In genomic region chr14:103512802-103513472, GRCm38 (mm10) we compare ENCODE assay signal across 8 mouse cellular contexts. TPM values are rescaled to one million over a fixed set of nuclear protein-coding genes. Genes with fewer than 3 reads are reported as not detected.
DNase-seq lines count a peak whose midpoint lies in the region; ATAC-seq and TF ChIP-seq lines count a peak whose summit lies in the region.
"Had no signal": no experiment of that assay in that cellular context is flagged by ENCODE, and none has a peak within 500 bp of the region (broad histone marks: within the 10 kb centered on the region; RNA-seq: fewer than 3 reads in every experiment).

Scel (plus strand) TSS chr14:103513342.

- no peaks in the 10 kb centered on the region for H3K36me3 ChIP-seq in neural tube, embryonic 12.5 days
- H3K36me3 ChIP-seq in forebrain, embryonic 15.5 days, result no peaks in the 10 kb centered on the region
- no peaks in the 10 kb centered on the region for H3K36me3 ChIP-seq in kidney, embryonic 16.5 days (ENCODE audit: insufficient read depth, low read length)
- H3K36me3 ChIP-seq in midbrain, embryonic 12.5 days, result no peaks in the 10 kb centered on the region

- H3K27me3 ChIP-seq in neural tube, embryonic 12.5 days (replicated peaks), result no peaks in the 10 kb centered on the region
- H3K27me3 ChIP-seq in forebrain, embryonic 15.5 days, result no peaks in the 10 kb centered on the region
- H3K27me3 ChIP-seq in kidney, embryonic 16.5 days (ENCODE audit: insufficient read depth, low read length), result no peaks in the 10 kb centered on the region
- no peaks in the 10 kb centered on the region for H3K27me3 ChIP-seq in midbrain, embryonic 12.5 days
- no peaks in the 10 kb centered on the region for H3K27me3 ChIP-seq in cerebellum, adult 2 months (ENCODE audit: control insufficient read depth, insufficient read depth, low read length)
- H3K27me3 ChIP-seq: megakaryocyte, embryonic 14.5 days had no signal

- 24% methylated on average over 14 of the region's 14 CpGs for WGBS in neural tube, embryonic 12.5 days
- WGBS in forebrain, embryonic 15.5 days, result 11% methylated on average over 14 of the region's 14 CpGs
- 17% methylated on average over 14 of the region's 14 CpGs for WGBS in kidney, embryonic 16.5 days
- WGBS in midbrain, embryonic 12.5 days, result 19% methylated on average over 14 of the region's 14 CpGs
- 19% methylated on average over 14 of the region's 14 CpGs for WGBS in cerebellum, adult 2 months

- no peak for TF ChIP-seq CTCF in cerebellum, adult 2 months (IDR thresholded peaks at IDR 0.05; ENCODE audit: borderline replicate concordance, insufficient read depth, low read depth, low read length)

- H3K9ac ChIP-seq in neural tube, embryonic 12.5 days, result no peak within 1 kb of the TSS
- H3K9ac ChIP-seq in forebrain, embryonic 15.5 days (replicated peaks), result no peak within 1 kb of the TSS
- H3K9ac ChIP-seq in kidney, embryonic 16.5 days (replicated peaks; ENCODE audit: low read length), result no peak within 1 kb of the TSS
- no peak within 1 kb of the TSS for H3K9ac ChIP-seq in midbrain, embryonic 12.5 days (replicated peaks)

- peak within 1 kb of the TSS; percentile 21 for H3K4me2 ChIP-seq in neural tube, embryonic 12.5 days (replicated peaks)
- peak within 1 kb of the TSS; percentile 14; the same call in 1 of the 2 replicates for H3K4me2 ChIP-seq in forebrain, embryonic 15.5 days (replicated peaks)
- H3K4me2 ChIP-seq in kidney, embryonic 16.5 days (replicated peaks; ENCODE audit: low read depth, low read length), result peak within 1 kb of the TSS; percentile 39
- H3K4me2 ChIP-seq in midbrain, embryonic 12.5 days (replicated peaks), result peak within 1 kb of the TSS; percentile 31

- no peak for DNase-seq in neural tube, embryonic 10.5 days (ENCODE audit: extremely low spot score, low spot score)
- no peak for DNase-seq in thymus, postnatal 4 days
- no peak for DNase-seq in cerebellum, adult 2 months

- no peak for TF ChIP-seq POLR2A in cerebellum, adult 2 months (IDR thresholded peaks at IDR 0.05; ENCODE audit: borderline replicate concordance, insufficient read depth, low read length)

- no peak within 1 kb of the TSS for H3K4me3 ChIP-seq in neural tube, embryonic 12.5 days
- no peak within 1 kb of the TSS for H3K4me3 ChIP-seq in forebrain, embryonic 15.5 days
- peak within 1 kb of the TSS; percentile 12; the same call in 1 of the 2 replicates for H3K4me3 ChIP-seq in kidney, embryonic 16.5 days (ENCODE audit: low read length)
- no peak within 1 kb of the TSS for H3K4me3 ChIP-seq in midbrain, embryonic 12.5 days
- no peak within 1 kb of the TSS for H3K4me3 ChIP-seq in cerebellum, adult 2 months (replicated peaks; ENCODE audit: insufficient read depth, low read depth, low read length)
- H3K4me3 ChIP-seq: megakaryocyte, embryonic 14.5 days had no signal

- ATAC-seq in neural tube, embryonic 12.5 days (ENCODE audit: low FRiP score, low read depth), result no peak
- ATAC-seq in forebrain, embryonic 15.5 days (replicated peaks), result no peak; the same call in 1 of the 2 replicates
- peak; percentile 96 for ATAC-seq in kidney, embryonic 16.5 days (ENCODE audit: low FRiP score, low TSS enrichment)
- ATAC-seq in midbrain, embryonic 12.5 days (ENCODE audit: low FRiP score, low read depth), result no peak; the same call in 1 of the 2 replicates

- H3K4me1 ChIP-seq in neural tube, embryonic 12.5 days, result no peaks in the 10 kb centered on the region
- peaks cover 6% of the 10 kb centered on the region; the same call in 1 of the 2 replicates for H3K4me1 ChIP-seq in forebrain, embryonic 15.5 days
- peaks cover 11% of the 10 kb centered on the region for H3K4me1 ChIP-seq in kidney, embryonic 16.5 days (ENCODE audit: insufficient read depth, low read length)
- peaks cover 16% of the 10 kb centered on the region for H3K4me1 ChIP-seq in midbrain, embryonic 12.5 days
- H3K4me1 ChIP-seq in cerebellum, adult 2 months (ENCODE audit: control insufficient read depth, insufficient read depth, low read length), result no peaks in the 10 kb centered on the region
- H3K4me1 ChIP-seq: megakaryocyte, embryonic 14.5 days had no signal

- no peak within 1 kb of the TSS for H3K27ac ChIP-seq in neural tube, embryonic 12.5 days
- no peak within 1 kb of the TSS for H3K27ac ChIP-seq in forebrain, embryonic 15.5 days (replicated peaks)
- 0 out of 2 replicates have a peak within 1 kb of the TSS, but pooled peaks have one; percentile 36 for H3K27ac ChIP-seq in kidney, embryonic 16.5 days (ENCODE audit: low read length)
- no peak within 1 kb of the TSS for H3K27ac ChIP-seq in midbrain, embryonic 12.5 days (replicated peaks)
- no peak within 1 kb of the TSS for H3K27ac ChIP-seq in cerebellum, adult 2 months (ENCODE audit: insufficient read depth, low read length)

- no peaks in the 10 kb centered on the region for H3K9me3 ChIP-seq in neural tube, embryonic 12.5 days
- H3K9me3 ChIP-seq in forebrain, embryonic 15.5 days, result no peaks in the 10 kb centered on the region
- no peaks in the 10 kb centered on the region for H3K9me3 ChIP-seq in kidney, embryonic 16.5 days (ENCODE audit: low read length)
- H3K9me3 ChIP-seq in midbrain, embryonic 12.5 days, result no peaks in the 10 kb centered on the region
- H3K9me3 ChIP-seq: megakaryocyte, embryonic 14.5 days had no signal

RNA-seq across cellular contexts. Expression of gene Scel, which starts in this region (rescaled TPM):
- polyA plus RNA-seq in neural tube, embryonic 12.5 days (2016; fragmentation: Nextera tagmentation; extraction: Ambion mirVana), result 0.15 TPM in 2 replicates
- polyA plus RNA-seq in forebrain, embryonic 15.5 days (2015; fragmentation: Nextera tagmentation; extraction: Ambion mirVana), result 0.08 TPM in 1 of 2 replicates, not detected in the other
- 2.2 and 2.7 TPM in 2 replicates for polyA plus RNA-seq in kidney, embryonic 16.5 days (2015; fragmentation: Nextera tagmentation; extraction: Ambion mirVana)
- polyA plus RNA-seq in midbrain, embryonic 12.5 days (2016; fragmentation: Nextera tagmentation; extraction: Ambion mirVana), result 0.09 and 0.26 TPM in 2 replicates
- polyA plus RNA-seq in cerebellum, adult 2 months (2012; rRNA removed), result 0.87 and 0.98 TPM in 2 replicates
